Mouse (Mus musculus) liver, adult 2 months (tissue): ENCODE data around the gene Borcs6. TPM values are rescaled to one million over a fixed set of nuclear protein-coding genes. Genes with fewer than 3 reads are reported as not detected.

Experiments used
- DNase-seq: peaks from one replicate; pipeline ENCODE4 v3.0.0-alpha.2; 2011; ENCODE audit warnings: low read depth, low spot score; ENCODE audit errors: extremely low read depth
- H3K27ac ChIP-seq: fragments of 200-500 bp; replicated peaks from 2 replicates; pipeline ENCODE4 v1.5.1; 2012; ENCODE audit warnings: low read depth, mild to moderate bottlenecking, control low read depth, inconsistent platforms, low read length; ENCODE audit not compliant: insufficient read depth
- H3K27me3 ChIP-seq: fragments of 200-500 bp; 2 replicates; pipeline ENCODE4 v1.6.1; 2012; ENCODE audit warnings: mild to moderate bottlenecking, moderate library complexity, low read length, inconsistent platforms; ENCODE audit not compliant: control insufficient read depth, insufficient read depth
- H3K36me3 ChIP-seq: fragments of 200-500 bp; 2 replicates; pipeline ENCODE4 v1.6.1; 2012; ENCODE audit warnings: low read length, inconsistent platforms; ENCODE audit not compliant: control insufficient read depth, insufficient read depth
- H3K4me1 ChIP-seq: fragments of 200-500 bp; 2 replicates; pipeline ENCODE4 v1.6.1; 2011; ENCODE audit warnings: low read length; ENCODE audit not compliant: control insufficient read depth, insufficient read depth
- H3K4me3 ChIP-seq: fragments of 200-500 bp; 2 replicates; pipeline ENCODE4 v1.5.1; 2011; ENCODE audit warnings: low read depth, mild to moderate bottlenecking, control low read depth, low read length, moderate library complexity; ENCODE audit not compliant: insufficient read depth
- H3K79me2 ChIP-seq: fragments of 200-500 bp; 2 replicates; pipeline ENCODE4 v1.6.1; 2012; ENCODE audit warnings: inconsistent platforms, mild to moderate bottlenecking, low read length, moderate library complexity; ENCODE audit not compliant: control insufficient read depth, insufficient read depth
- H3K9ac ChIP-seq: fragments of 200-500 bp; 2 replicates; pipeline ENCODE4 v1.6.1; 2012; ENCODE audit warnings: low read depth, mild to moderate bottlenecking, control low read depth, inconsistent platforms, low read length
- CTCF ChIP-seq: fragments of 200-500 bp; IDR thresholded peaks from 2 replicates; pipeline ENCODE4 v1.5.1; 2011; ENCODE audit warnings: low read depth, low read length, control low read depth
- POLR2A ChIP-seq: fragments of 200-500 bp; IDR thresholded peaks from 2 replicates; pipeline ENCODE4 v1.6.1; 2011; ENCODE audit warnings: low read length, control low read depth; ENCODE audit not compliant: insufficient read depth; ENCODE audit errors: extremely low read depth
- WGBS: fragments of 180-500 bp; shearing (Covaris S2); methylation state at CpG from one replicate; pipeline ENCODE4 v1.1.7; 2018; 5-methylcytosine and 5-hydroxymethylcytosine counted together
- polyA plus RNA-seq: library from polyadenylated mRNA; depleted of rRNA; stranded (reverse); fragments of >200 nt; gene quantifications from 2 replicates; pipeline ENCODE4 v1.2.3, GENCODE M21; 2012; rRNA removed
- total RNA-seq: library from RNA; depleted of rRNA; stranded (reverse); fragments of >200 nt; gene quantifications from 2 replicates; pipeline ENCODE4 v1.2.3, GENCODE M21; 2014; rRNA removed

Gene Borcs6
- total and polyA plus RNA-seq, 2 experiments = 6.5 to 11.2 TPM

DNA sequence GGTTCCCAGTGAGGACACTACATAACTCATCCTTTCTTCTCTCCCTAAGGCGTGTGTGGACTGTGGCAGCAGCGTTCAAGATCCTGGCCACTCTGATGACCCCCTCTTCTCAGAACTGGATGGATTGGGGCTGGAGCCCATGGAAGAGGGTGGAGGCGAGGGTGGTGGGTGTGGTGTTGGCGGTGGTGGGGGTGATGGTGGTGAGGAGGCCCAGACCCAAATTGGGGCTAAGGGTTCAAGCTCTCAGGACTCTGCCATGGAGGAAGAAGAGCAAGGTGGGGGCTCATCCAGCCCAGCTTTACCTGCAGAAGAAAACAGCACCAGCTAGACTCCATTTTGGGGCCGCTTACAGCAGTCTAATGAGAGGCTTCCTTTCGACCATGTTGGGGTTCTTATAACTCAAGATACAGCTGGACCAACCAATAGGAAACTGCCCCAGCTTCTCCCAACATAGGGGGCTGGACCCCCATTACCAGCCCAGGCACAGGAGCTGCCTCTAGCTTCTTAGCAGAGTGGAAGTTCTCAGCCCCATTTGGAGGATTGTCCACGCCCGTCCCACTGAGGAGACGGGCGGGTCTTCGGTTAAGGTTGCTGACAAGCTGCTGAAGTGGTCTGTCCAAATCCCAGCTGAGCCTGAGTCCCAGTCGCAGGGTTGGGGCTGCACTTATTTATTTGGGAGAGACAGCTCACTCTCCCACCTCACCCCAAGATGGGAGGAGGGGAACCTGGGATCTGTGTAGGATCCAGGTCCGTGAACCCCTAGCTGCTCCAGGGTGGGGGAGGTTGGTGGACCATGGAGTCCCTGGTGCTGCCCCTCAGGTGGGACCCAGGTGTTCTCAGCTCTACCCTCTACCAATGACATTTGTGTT lies 49.7 kb downstream of the Borcs6 start:
- Histone ChIP-seq H3K36me3 (peaks cover 39% of the 10 kb centered on the region), H3K4me1 (peaks cover 4% of the 10 kb centered on the region), H3K27me3 (no peaks in the 10 kb centered on the region), H3K9ac (no peak overlapping the region), H3K27ac (no peak overlapping the region), H3K4me3 (no peak overlapping the region), H3K79me2 (no peaks in the 10 kb centered on the region)
- no peak for DNase-seq
- WGBS = 94% methylated on average over 13 of the region's 13 CpGs
- TF ChIP-seq CTCF (no peak), POLR2A (no peak)

DNA sequence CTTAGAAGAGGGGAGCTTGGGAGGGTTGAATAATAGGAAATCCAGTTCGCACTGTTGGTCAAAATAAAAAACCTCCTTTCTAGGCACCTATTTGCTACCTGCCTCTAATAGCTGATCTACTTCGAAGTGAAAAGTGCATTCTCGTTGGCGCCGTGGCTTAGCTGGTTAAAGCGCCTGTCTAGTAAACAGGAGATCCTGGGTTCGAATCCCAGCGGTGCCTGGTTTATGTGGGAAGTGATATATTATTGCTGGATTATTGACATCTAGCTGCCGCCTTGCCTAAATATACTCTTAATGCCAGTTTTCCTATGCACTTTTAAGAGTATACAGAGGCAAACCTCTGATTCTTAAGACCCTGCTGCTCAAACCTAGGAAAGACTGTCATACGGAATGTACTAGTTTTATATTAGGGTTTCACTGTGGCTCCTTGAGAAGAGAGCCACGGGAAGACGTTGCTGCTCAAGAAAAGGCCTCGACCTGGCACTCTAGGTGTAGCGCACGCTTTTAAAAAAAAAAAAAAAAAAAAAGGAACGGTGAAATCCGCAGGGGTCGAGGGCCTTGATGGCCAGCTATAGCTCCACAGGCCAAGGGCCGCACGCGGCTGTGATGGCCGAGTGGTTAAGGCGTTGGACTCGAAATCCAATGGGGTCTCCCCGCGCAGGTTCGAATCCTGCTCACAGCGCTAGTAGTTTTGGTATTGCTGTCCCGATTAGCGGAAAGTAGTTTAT lies 51.0 kb downstream of the Borcs6 start:
- Histone ChIP-seq H3K36me3 (peaks cover 30% of the 10 kb centered on the region), H3K27me3 (no peaks in the 10 kb centered on the region), H3K27ac (no peak overlapping the region), H3K9ac (no peak overlapping the region), H3K4me3 (no peak overlapping the region; the same call in 1 of the 2 replicates), H3K79me2 (no peaks in the 10 kb centered on the region), H3K4me1 (peaks cover 10% of the 10 kb centered on the region)
- 0 out of 2 replicates have a peak, but pooled peaks have one; percentile 13 for TF ChIP-seq POLR2A
- no peak for TF ChIP-seq CTCF
- peak; percentile 78 for DNase-seq
- 7% methylated on average over 30 of the region's 30 CpGs for WGBS

Other genes starting within 250 kb of the Borcs6 start
- gene Ndel1, start 187.9 kb upstream of the Borcs6 start, total RNA-seq = 41.3 and 45.8 TPM in 2 replicates
- 27.5 and 33.8 TPM in 2 replicates for gene Ndel1, start 187.9 kb upstream of the Borcs6 start, polyA plus RNA-seq
- under 0.01 and 0.07 TPM in 2 replicates for gene Rnf222, start 171.2 kb upstream of the Borcs6 start, total RNA-seq
- 0.11 TPM in 1 of 2 replicates, not detected in the other for gene Rnf222, start 171.2 kb upstream of the Borcs6 start, polyA plus RNA-seq
- 1,005 and 1,133 TPM in 2 replicates for gene Rpl26, start 158.1 kb upstream of the Borcs6 start, total RNA-seq
- 292 and 293 TPM in 2 replicates for gene Rpl26, start 158.1 kb upstream of the Borcs6 start, polyA plus RNA-seq
- gene Odf4, start 132.6 kb upstream of the Borcs6 start, total RNA-seq = not detected in 2 replicates
- gene Odf4, start 132.6 kb upstream of the Borcs6 start, polyA plus RNA-seq = not detected in 2 replicates
- gene Arhgef15, start 102.2 kb upstream of the Borcs6 start, total RNA-seq = 2.4 and 3.2 TPM in 2 replicates
- gene Arhgef15, start 102.2 kb upstream of the Borcs6 start, polyA plus RNA-seq = 11.7 and 14.8 TPM in 2 replicates
- 0.28 and 0.81 TPM in 2 replicates for gene Slc25a35, start 91.6 kb upstream of the Borcs6 start, total RNA-seq
- gene Slc25a35, start 91.6 kb upstream of the Borcs6 start, polyA plus RNA-seq = 2.4 and 2.5 TPM in 2 replicates
- gene Rangrf, start 84.5 kb upstream of the Borcs6 start, total RNA-seq = 3.1 and 6.8 TPM in 2 replicates
- 5.5 and 6.1 TPM in 2 replicates for gene Rangrf, start 84.5 kb upstream of the Borcs6 start, polyA plus RNA-seq
- gene Pfas, start 51.3 kb upstream of the Borcs6 start, total RNA-seq = 7.0 and 9.4 TPM in 2 replicates
- gene Pfas, start 51.3 kb upstream of the Borcs6 start, polyA plus RNA-seq = 4.9 and 5.0 TPM in 2 replicates
- gene Ctc1, start 43.8 kb upstream of the Borcs6 start, total RNA-seq = 2.6 and 5.0 TPM in 2 replicates
- 8.1 and 12.5 TPM in 2 replicates for gene Ctc1, start 43.8 kb upstream of the Borcs6 start, polyA plus RNA-seq
- 0.37 and 1.2 TPM in 2 replicates for gene Aurkb, start 14.1 kb upstream of the Borcs6 start, total RNA-seq
- 0.34 and 0.66 TPM in 2 replicates for gene Aurkb, start 14.1 kb upstream of the Borcs6 start, polyA plus RNA-seq
- gene Tmem107, start 11.1 kb downstream of the Borcs6 start, total RNA-seq = 1.8 and 2.2 TPM in 2 replicates
- 3.3 and 4.7 TPM in 2 replicates for gene Tmem107, start 11.1 kb downstream of the Borcs6 start, polyA plus RNA-seq
- 5.2 and 6.4 TPM in 2 replicates for gene Vamp2, start 28.8 kb downstream of the Borcs6 start, total RNA-seq
- gene Vamp2, start 28.8 kb downstream of the Borcs6 start, polyA plus RNA-seq = 21.7 and 36.9 TPM in 2 replicates
- 8.0 and 9.0 TPM in 2 replicates for gene Per1, start 35.5 kb downstream of the Borcs6 start, total RNA-seq
- gene Per1, start 35.5 kb downstream of the Borcs6 start, polyA plus RNA-seq = 4.6 and 6.9 TPM in 2 replicates
- gene Hes7, start 60.7 kb downstream of the Borcs6 start, total RNA-seq = not detected in 2 replicates
- gene Hes7, start 60.7 kb downstream of the Borcs6 start, polyA plus RNA-seq = 0.05 TPM in 1 of 2 replicates, not detected in the other
- 0.13 TPM in 1 of 2 replicates, not detected in the other for gene 9130213A22Rik, start 62.9 kb downstream of the Borcs6 start, total RNA-seq
- gene 9130213A22Rik, start 62.9 kb downstream of the Borcs6 start, polyA plus RNA-seq = 0.05 and 0.10 TPM in 2 replicates
- not detected in 2 replicates for gene Aloxe3, start 66.2 kb downstream of the Borcs6 start, total RNA-seq
- gene Aloxe3, start 66.2 kb downstream of the Borcs6 start, polyA plus RNA-seq = 0.09 TPM in 1 of 2 replicates, not detected in the other
- not detected in 2 replicates for gene Alox12b, start 97.3 kb downstream of the Borcs6 start, total RNA-seq
- not detected in 2 replicates for gene Alox12b, start 97.3 kb downstream of the Borcs6 start, polyA plus RNA-seq
- not detected in 2 replicates for gene Alox8, start 138.1 kb downstream of the Borcs6 start, total RNA-seq
- gene Alox8, start 138.1 kb downstream of the Borcs6 start, polyA plus RNA-seq = not detected in 2 replicates
- not detected in 2 replicates for gene Gucy2e, start 177.3 kb downstream of the Borcs6 start, total RNA-seq
- gene Gucy2e, start 177.3 kb downstream of the Borcs6 start, polyA plus RNA-seq = not detected in 2 replicates